Mouse (Mus musculus) right cerebral cortex, adult 18-20 months (tissue): Measurements from ENCODE around the gene Vgf.

Source experiments
- DNase-seq: peaks from one replicate; pipeline ENCODE4 v3.0.0; 2022; ENCODE audit warnings: mixed read lengths

Gene Vgf

DNA sequence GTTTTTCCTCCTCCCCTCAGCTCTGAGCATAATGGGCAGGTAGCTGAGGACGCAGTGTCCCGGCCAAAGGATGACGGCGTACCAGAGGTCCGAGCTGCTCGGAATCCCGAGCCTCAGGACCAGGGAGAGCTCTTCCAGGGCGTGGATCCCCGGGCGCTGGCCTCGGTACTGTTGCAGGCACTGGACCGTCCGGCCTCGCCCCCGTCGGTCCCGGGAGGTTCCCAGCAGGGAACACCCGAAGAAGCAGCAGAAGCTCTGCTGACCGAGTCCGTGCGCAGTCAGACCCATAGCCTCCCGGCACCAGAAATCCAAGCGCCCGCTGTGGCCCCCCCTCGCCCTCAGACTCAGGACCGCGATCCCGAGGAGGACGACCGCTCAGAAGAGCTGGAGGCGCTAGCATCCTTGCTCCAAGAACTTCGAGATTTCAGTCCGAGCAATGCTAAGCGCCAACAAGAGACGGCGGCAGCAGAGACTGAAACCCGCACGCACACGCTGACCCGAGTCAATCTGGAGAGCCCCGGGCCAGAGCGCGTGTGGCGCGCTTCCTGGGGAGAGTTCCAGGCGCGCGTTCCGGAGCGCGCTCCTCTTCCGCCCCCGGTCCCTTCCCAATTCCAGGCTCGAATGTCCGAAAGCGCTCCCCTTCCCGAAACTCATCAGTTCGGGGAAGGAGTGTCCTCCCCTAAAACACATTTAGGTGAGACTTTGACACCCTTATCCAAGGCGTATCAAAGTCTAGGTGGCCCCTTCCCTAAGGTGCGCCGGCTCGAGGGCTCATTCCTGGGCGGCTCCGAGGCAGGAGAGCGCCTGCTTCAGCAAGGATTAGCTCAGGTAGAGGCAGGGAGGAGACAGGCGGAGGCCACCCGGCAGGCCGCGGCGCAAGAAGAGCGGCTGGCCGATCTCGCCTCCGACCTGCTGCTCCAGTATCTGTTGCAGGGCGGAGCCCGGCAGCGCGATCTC, 5.2 kb downstream of the Vgf start:
- DNase-seq, result no peak

DNA sequence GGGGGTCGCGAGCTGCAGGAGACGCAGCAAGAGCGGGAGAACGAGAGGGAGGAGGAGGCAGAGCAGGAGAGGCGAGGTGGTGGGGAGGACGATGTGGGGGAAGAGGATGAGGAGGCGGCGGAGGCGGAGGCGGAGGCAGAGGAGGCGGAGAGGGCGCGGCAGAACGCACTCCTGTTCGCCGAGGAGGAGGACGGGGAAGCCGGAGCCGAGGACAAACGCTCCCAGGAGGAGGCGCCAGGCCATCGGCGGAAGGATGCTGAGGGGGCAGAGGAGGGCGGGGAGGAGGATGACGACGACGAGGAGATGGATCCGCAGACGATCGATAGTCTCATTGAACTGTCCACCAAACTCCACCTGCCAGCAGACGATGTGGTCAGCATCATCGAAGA, 5.8 kb downstream of the Vgf start:
- DNase-seq, result peak; percentile 76

- peak; percentile 91 for DNase-seq
Measured at GRCm38 (mm10) chr5:137032641-137033074, 6.5 kb downstream of the Vgf start.

DNA sequence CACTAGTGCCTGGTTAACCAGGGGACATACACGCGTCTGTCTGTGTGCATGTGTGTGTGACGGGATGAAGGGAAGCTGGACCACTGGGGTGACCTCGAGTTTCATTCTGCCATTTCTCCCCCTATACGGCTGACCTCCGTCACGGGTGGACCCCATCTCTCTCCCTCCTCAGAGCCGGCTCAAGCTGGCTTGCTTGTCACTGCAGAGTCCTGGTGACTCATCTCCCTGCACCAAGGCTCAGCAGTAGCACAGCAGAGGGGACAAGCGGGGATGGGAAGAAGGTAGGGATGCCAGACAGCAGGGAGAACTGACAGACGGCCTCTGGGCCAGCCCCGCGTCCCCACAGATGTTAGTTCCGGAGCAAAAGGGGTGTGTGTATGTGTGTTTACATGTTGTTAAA, 10.0 kb downstream of the Vgf start:
- DNase-seq, result peak; percentile 69

DNA sequence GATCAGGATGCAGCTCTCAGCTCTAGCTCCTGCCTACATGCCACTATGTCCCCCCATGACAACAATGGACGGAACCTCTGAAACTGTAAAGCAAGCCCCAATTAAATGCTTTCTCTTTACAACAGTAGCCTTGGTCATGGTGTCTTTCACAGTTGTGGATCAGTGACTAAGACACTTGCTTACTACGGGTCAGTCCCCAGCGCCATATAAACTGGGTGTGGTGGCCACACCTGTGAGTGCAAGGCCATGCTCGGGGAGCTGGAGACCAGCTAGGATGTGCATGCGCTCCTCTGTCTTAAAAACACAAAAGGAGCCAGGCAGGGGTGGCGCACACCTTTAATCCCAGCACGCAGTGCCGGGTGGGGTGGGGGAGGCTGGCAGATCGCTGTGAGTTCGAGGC, 13.3 kb downstream of the Vgf start:
- DNase-seq, result no peak

DNA sequence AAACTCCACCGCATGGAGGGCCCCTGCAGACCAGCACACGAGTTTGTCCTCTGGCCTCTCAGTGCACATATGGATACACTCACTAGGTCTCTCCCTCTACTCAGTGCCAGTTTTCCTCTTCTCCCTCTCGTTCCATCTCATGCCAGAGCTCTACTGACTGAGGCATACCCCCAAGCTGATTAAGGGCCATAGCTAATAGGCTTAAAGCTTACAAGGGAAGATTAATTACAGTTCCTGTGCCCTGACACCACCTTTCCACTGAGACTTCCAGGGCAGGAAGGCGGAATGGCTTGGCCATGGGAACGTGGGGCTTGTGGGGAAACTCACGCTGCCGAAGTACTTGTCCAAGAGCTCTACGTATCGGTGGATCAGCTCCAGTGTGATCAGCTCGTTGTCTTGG, 15.2 kb downstream of the Vgf start:
- no peak for DNase-seq

GRCm38 (mm10) chr5:137043997-137044396, 17.8 kb downstream of the Vgf start:
- no peak for DNase-seq

- DNase-seq, result peak; percentile 99
Measured at GRCm38 (mm10) chr5:137045402-137046323, 19.5 kb downstream of the Vgf start, which contains the start of gene Ap1s1. Gene Ap1s1 (minus strand): TSS chr5:137046135.

DNA sequence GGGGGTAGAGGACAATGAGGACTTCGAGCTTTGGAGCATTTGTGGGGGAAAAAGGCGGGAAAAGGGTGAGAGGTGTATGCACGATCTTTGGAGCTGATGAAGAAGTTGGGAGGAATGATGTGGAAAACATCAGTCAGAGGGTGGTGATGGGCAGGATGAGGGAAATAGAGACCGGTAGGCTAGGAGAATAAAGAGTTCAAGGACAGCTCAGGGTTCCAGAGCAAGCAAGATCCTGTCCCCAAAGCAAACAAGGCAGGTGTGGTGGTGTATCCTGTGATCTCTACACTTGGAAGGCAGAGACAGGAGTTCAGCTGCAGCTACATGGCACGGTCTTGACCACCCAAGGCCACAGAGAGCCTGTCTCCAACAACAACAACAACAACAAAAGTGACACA, 20.1 kb downstream of the Vgf start:
- DNase-seq, result no peak

- no peak for DNase-seq
Measured at GRCm38 (mm10) chr5:137046991-137047390, 20.8 kb downstream of the Vgf start.

GRCm38 (mm10) chr5:137051125-137051524, 24.9 kb downstream of the Vgf start:
- no peak for DNase-seq

- peak; percentile 81 for DNase-seq
Measured at GRCm38 (mm10) chr5:137051914-137052505, 25.8 kb downstream of the Vgf start.

- DNase-seq, result no peak
Measured at GRCm38 (mm10) chr5:137054299-137054698, 28.1 kb downstream of the Vgf start.

DNA sequence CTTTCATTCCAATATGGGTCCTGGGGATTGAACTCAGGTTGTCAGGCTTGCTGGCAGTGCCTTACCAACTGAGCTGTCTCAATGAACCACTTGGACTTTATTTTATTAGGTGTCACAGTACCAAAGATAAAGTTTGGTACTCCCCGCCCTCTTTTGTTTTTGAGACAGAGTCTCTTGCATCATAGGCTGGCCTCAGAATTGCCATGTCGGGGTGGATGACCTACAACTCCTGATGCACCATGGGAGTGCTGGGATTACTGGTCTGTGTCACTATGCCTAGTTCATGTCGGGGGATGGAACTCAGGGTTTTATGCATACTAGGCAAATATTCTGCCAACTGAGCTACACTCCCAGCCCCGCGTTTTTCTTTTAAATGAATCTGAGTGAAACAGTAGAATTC, 28.7 kb downstream of the Vgf start:
- no peak for DNase-seq

GRCm38 (mm10) chr5:137061809-137062481, 35.8 kb downstream of the Vgf start:
- DNase-seq, result peak; percentile 55

GRCm38 (mm10) chr5:137062601-137063000, 36.4 kb downstream of the Vgf start:
- no peak for DNase-seq

GRCm38 (mm10) chr5:137065454-137065853, 39.3 kb downstream of the Vgf start:
- DNase-seq, result no peak

DNA sequence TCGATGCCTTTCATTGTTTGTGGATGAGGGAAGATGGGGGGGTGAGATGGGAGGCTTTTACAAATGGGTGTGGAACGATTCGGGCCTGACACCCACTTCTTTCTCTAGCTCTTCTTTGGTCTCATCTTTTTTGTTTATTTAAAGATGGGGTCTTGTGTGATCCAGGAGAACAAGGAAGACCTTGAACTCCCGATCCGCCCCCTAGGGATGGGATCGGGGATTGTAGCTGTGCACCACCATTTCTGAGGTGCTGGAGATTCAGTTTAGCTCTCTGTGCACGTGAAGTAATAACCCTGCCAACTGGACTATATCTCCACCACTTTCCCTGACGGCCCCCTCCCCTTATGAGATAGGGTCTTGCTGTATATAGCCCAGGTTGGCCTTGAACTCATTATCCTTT, 39.7 kb downstream of the Vgf start:
- DNase-seq, result no peak

DNA sequence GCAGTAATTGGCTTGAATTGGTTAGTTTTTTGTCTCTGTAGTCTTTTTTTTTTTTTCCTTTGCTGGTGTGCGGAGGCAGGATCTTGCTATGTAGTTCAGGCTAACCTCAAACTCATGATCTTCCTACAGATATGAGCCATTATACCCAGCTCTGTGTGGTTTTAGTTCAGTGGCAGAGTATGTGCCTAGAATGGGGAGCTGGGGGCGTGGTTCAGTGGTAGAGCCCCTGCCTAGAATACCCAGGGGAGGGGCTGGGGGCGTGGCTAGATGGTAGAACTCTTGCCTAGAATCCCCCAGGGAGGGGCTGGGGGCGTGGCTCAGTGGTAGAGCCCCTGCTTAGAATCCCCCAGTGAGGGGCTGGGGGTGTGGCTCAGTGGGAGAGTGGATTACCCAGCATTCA, 42.5 kb downstream of the Vgf start:
- DNase-seq, result no peak

- no peak for DNase-seq
Measured at GRCm38 (mm10) chr5:137070881-137071605, 44.9 kb downstream of the Vgf start.

DNA sequence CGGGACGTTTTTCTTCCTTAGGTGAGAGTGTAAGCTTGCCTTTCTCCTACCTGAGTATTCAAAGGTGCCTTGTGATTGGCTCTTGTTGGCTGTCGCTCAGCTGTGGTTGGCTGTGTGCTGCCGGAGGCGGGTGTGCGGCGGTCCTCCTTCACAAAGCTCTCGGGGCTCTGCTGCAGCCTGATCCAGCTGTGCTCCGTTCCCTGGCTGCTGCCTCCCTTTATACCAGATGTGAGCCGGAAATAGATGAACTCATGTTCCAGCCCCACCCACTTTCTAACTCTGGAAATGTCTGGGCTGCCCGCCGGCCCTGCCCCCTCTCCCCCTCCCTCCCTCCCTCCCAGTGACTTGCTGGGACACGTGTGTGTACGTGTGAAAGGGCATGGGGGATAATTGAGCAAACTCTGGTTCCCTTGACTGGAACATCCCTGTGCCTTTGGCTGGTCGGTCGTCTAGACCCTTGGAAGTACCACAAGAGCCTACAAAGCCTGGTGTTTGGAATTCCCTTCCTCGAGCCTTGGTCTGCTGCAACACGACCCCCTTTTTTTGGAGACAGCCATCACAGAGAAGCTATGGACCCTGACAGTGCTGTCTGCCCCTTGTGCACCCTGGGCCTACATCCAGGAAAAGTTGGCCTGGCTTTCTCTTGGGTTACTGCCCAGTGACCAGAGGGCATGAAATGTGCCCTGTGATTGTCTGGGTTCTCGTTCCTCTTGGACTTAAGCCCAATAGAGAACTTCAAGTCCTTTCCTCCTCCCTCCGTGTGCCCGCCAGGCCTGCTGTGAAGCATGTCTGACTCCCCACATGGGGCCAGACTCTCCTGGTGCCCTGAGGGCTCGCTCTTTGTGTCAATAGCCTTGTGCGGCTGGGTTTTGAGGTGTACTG, 46.1 kb downstream of the Vgf start, which contains the start of gene Serpine1:
Gene Serpine1, minus strand, starts transcription at position 190 of the 882 bp plus-strand sequence.
- peak; percentile 78 for DNase-seq
